Mouse (Mus musculus) liver, postnatal 0 days (tissue): ENCODE results near the gene Azin2. TPM values are rescaled to one million over a fixed set of nuclear protein-coding genes. Genes with fewer than 3 reads are reported as not detected.

Experiments
- ATAC-seq: fragments of 200-750 bp; cut with Nextera tagmentation; 2 replicates; pipeline ENCODE4 v1.8.0; 2017; ENCODE audit warnings: mild to moderate bottlenecking, moderate library complexity
- DNase-seq: peaks from one replicate; pipeline ENCODE4 v3.0.0-alpha.2; 2016
- H3K27ac ChIP-seq: fragments of 300-500 bp; sonication (generic); 2 replicates; pipeline ENCODE4 v1.5.1; 2014; ENCODE audit warnings: antibody characterized with exemption, moderate library complexity, mild to moderate bottlenecking, low read depth
- H3K27me3 ChIP-seq: fragments of 300-500 bp; sonication (generic); 2 replicates; pipeline ENCODE4 v1.6.1; 2014; ENCODE audit warnings: low read length, control low read depth, mixed read lengths; ENCODE audit not compliant: insufficient read depth
- H3K36me3 ChIP-seq: fragments of 300-500 bp; sonication (generic); replicated peaks from 2 replicates; pipeline ENCODE4 v1.6.1; 2014; ENCODE audit warnings: mild to moderate bottlenecking, control low read depth, low read length, moderate library complexity, mixed read lengths; ENCODE audit not compliant: insufficient read depth
- H3K4me1 ChIP-seq: fragments of 300-500 bp; sonication (generic); 2 replicates; pipeline ENCODE4 v1.6.1; 2014; ENCODE audit warnings: antibody characterized with exemption, mild to moderate bottlenecking, control low read depth; ENCODE audit not compliant: insufficient read depth
- H3K4me2 ChIP-seq: fragments of 300-500 bp; sonication (generic); 2 replicates; pipeline ENCODE4 v1.6.1; 2014; ENCODE audit warnings: low read depth, mild to moderate bottlenecking, low read length, moderate library complexity, mixed read lengths
- H3K4me3 ChIP-seq: fragments of 300-500 bp; sonication (generic); 2 replicates; pipeline ENCODE4 v1.5.1; 2014; ENCODE audit warnings: low read depth, low read length
- H3K9ac ChIP-seq: fragments of 300-500 bp; sonication (generic); replicated peaks from 2 replicates; pipeline ENCODE4 v1.6.1; 2014; ENCODE audit warnings: mild to moderate bottlenecking, moderate library complexity
- H3K9me3 ChIP-seq: fragments of 300-500 bp; sonication (generic); 2 replicates; pipeline ENCODE4 v1.6.1; 2016; ENCODE audit warnings: mild to moderate bottlenecking, control low read depth, low read length, mixed read lengths
- CTCF ChIP-seq: sonication (generic); IDR thresholded peaks from 2 replicates; pipeline ENCODE4 v1.5.1; 2016; ENCODE audit warnings: antibody characterized with exemption, low read depth
- EP300 ChIP-seq: IDR thresholded peaks from 2 replicates; pipeline ENCODE4 v1.6.1; 2016; ENCODE audit warnings: antibody characterized with exemption, low read depth, mild to moderate bottlenecking
- WGBS: fragments of 180-500 bp; shearing (Covaris S2); extraction: QIAGEN DNeasy Blood & Tissue Kit; methylation state at CpG from one replicate; pipeline ENCODE4 v1.1.7; 2014; ENCODE audit not compliant: insufficient replicate concordance; 5-methylcytosine and 5-hydroxymethylcytosine counted together
- polyA plus RNA-seq: library from polyadenylated mRNA; unstranded; fragments of >200 nt; fragmentation: Nextera tagmentation; extraction: Ambion mirVana; gene quantifications from 2 replicates; pipeline ENCODE4 v1.2.1, GENCODE M21; 2015

Azin2 gene
- polyA plus RNA-seq, 1 experiment from 2014 or later: 1.6 TPM

GRCm38 (mm10) chr4:128918187-128918586, 44.1 kb downstream of the Azin2 start:
- H3K9me3 ChIP-seq: no peaks in the 10 kb centered on the region
- H3K4me1 ChIP-seq: peaks cover 10% of the 10 kb centered on the region
- WGBS: 33% methylated on average over 3 of the region's 3 CpGs
- no peaks in the 10 kb centered on the region for H3K36me3 ChIP-seq
- DNase-seq (no peak), ATAC-seq (no peak)
- H3K4me3 ChIP-seq: no peak overlapping the region
- H3K27ac ChIP-seq: no peak overlapping the region
- H3K9ac ChIP-seq: no peak overlapping the region
- H3K4me2 ChIP-seq: no peak overlapping the region
- H3K27me3 ChIP-seq: 0 out of 2 replicates have a peak, but pooled peaks cover 3% of the 10 kb centered on the region
- no peak for TF ChIP-seq EP300
- TF ChIP-seq CTCF: no peak

GRCm38 (mm10) chr4:128917756-128918155, 44.5 kb downstream of the Azin2 start:
- Histone ChIP-seq H3K4me2 (no peak overlapping the region), H3K9me3 (no peaks in the 10 kb centered on the region), H3K4me3 (no peak overlapping the region), H3K27me3 (no peaks in the 10 kb centered on the region), H3K27ac (no peak overlapping the region), H3K36me3 (no peaks in the 10 kb centered on the region), H3K9ac (no peak overlapping the region), H3K4me1 (peaks cover 10% of the 10 kb centered on the region)
- 77% methylated on average over 6 of the region's 6 CpGs for WGBS
- TF ChIP-seq CTCF: no peak
- no peak for TF ChIP-seq EP300
- DNase-seq (no peak), ATAC-seq (no peak)

- Histone ChIP-seq H3K4me1 (peaks cover 10% of the 10 kb centered on the region), H3K9me3 (no peaks in the 10 kb centered on the region), H3K4me2 (no peak overlapping the region), H3K36me3 (no peaks in the 10 kb centered on the region), H3K4me3 (no peak overlapping the region), H3K9ac (no peak overlapping the region), H3K27ac (no peak overlapping the region), H3K27me3 (no peaks in the 10 kb centered on the region)
- DNase-seq (no peak), ATAC-seq (no peak)
- WGBS: 66% methylated on average over 3 of the region's 3 CpGs
- TF ChIP-seq EP300 (no peak), CTCF (no peak)
Observed at GRCm38 (mm10) chr4:128917119-128917518, 45.1 kb downstream of the Azin2 start.

- Histone ChIP-seq H3K4me3 (no peak overlapping the region), H3K4me2 (no peak overlapping the region), H3K9ac (no peak overlapping the region), H3K27ac (no peak overlapping the region), H3K9me3 (no peaks in the 10 kb centered on the region), H3K4me1 (peaks cover 6% of the 10 kb centered on the region), H3K36me3 (no peaks in the 10 kb centered on the region), H3K27me3 (no peaks in the 10 kb centered on the region)
- DNase-seq: no peak
- 24% methylated on average over 4 of the region's 4 CpGs for WGBS
- ATAC-seq: no peak
- TF ChIP-seq CTCF (no peak), EP300 (no peak)
Observed at GRCm38 (mm10) chr4:128913794-128914193, 48.4 kb downstream of the Azin2 start.

- Histone ChIP-seq H3K4me2 (no peak overlapping the region), H3K9ac (no peak overlapping the region), H3K9me3 (no peaks in the 10 kb centered on the region), H3K4me1 (no peaks in the 10 kb centered on the region), H3K4me3 (no peak overlapping the region), H3K27me3 (no peaks in the 10 kb centered on the region), H3K27ac (no peak overlapping the region), H3K36me3 (no peaks in the 10 kb centered on the region)
- WGBS: 75% methylated on average over 10 of the region's 10 CpGs
- TF ChIP-seq EP300: no peak
- TF ChIP-seq CTCF: no peak
- DNase-seq: no peak
- ATAC-seq: no peak
Observed at GRCm38 (mm10) chr4:128912085-128912484, 50.2 kb downstream of the Azin2 start.

- no peaks in the 10 kb centered on the region for H3K9me3 ChIP-seq
- no peaks in the 10 kb centered on the region for H3K36me3 ChIP-seq
- no peak overlapping the region for H3K4me2 ChIP-seq
- ATAC-seq: no peak
- H3K9ac ChIP-seq: no peak overlapping the region
- TF ChIP-seq CTCF (no peak), EP300 (no peak)
- WGBS: 60% methylated on average over 8 of the region's 8 CpGs
- H3K4me1 ChIP-seq: no peaks in the 10 kb centered on the region
- no peak overlapping the region for H3K4me3 ChIP-seq
- no peak overlapping the region for H3K27ac ChIP-seq
- no peaks in the 10 kb centered on the region for H3K27me3 ChIP-seq
- no peak for DNase-seq
Observed at GRCm38 (mm10) chr4:128910276-128911063, 51.8 kb downstream of the Azin2 start.
